Mouse (Mus musculus): ENCODE results near the gene Ccdc186. TPM values are rescaled to one million over a fixed set of nuclear protein-coding genes. Genes with fewer than 3 reads are reported as not detected.
A peak's percentile ranks its signal among the peaks of the same experiment; 100 is the strongest.
"Not testable (repeated sequence)": the region's sequence is repeated elsewhere in the genome, so short reads cannot be mapped to it uniquely, and the experiment has no call there.

The Ccdc186 gene
- polyA plus RNA-seq, 1 experiment from 2014 or later, result 14.4 TPM

GRCm38 (mm10) chr19:56797376-56797775, 24.6 kb downstream of the Ccdc186 start:
- no peak for DNase-seq (ENCODE audit: extremely low spot score, low spot score)
- H3K4me1 ChIP-seq, result no peaks in the 10 kb centered on the region
- no peaks in the 10 kb centered on the region for H3K9me3 ChIP-seq
- peaks cover 98% of the 10 kb centered on the region for H3K36me3 ChIP-seq (replicated peaks)
- no peak overlapping the region for H3K4me3 ChIP-seq
- H3K27ac ChIP-seq, result no peak overlapping the region
- 95% methylated on average over 11 of the region's 11 CpGs for WGBS
- H3K27me3 ChIP-seq (ENCODE audit: poor library complexity, severe bottlenecking), result no peaks in the 10 kb centered on the region

GRCm38 (mm10) chr19:56788952-56789351, 33.0 kb downstream of the Ccdc186 start:
- Histone ChIP-seq H3K9me3 (no peaks in the 10 kb centered on the region), H3K27ac (no peak overlapping the region), H3K4me1 (no peaks in the 10 kb centered on the region), H3K4me3 (no peak overlapping the region), H3K27me3 (ENCODE audit: poor library complexity, severe bottlenecking) (no peaks in the 10 kb centered on the region), H3K36me3 (replicated peaks) (peaks cover 60% of the 10 kb centered on the region)
- WGBS, result 91% methylated on average over 5 of the region's 5 CpGs
- no peak for DNase-seq (ENCODE audit: extremely low spot score, low spot score)

GRCm38 (mm10) chr19:56787911-56788310, 34.1 kb downstream of the Ccdc186 start:
- H3K36me3 ChIP-seq (replicated peaks), result peaks cover 53% of the 10 kb centered on the region
- no peak overlapping the region for H3K27ac ChIP-seq
- H3K4me1 ChIP-seq, result no peaks in the 10 kb centered on the region
- H3K4me3 ChIP-seq, result no peak overlapping the region
- no peak for DNase-seq (ENCODE audit: extremely low spot score, low spot score)
- 93% methylated on average over 7 of the region's 7 CpGs for WGBS
- no peaks in the 10 kb centered on the region for H3K27me3 ChIP-seq (ENCODE audit: poor library complexity, severe bottlenecking)
- no peaks in the 10 kb centered on the region for H3K9me3 ChIP-seq

GRCm38 (mm10) chr19:56778532-56778931, 43.5 kb downstream of the Ccdc186 start:
- WGBS, result 92% methylated on average over 7 of the region's 7 CpGs
- H3K9me3 ChIP-seq; H3K27ac ChIP-seq; DNase-seq (ENCODE audit: extremely low spot score, low spot score); H3K36me3 ChIP-seq (replicated peaks); H3K4me3 ChIP-seq: not testable (repeated sequence)
- peaks cover 30% of the 10 kb centered on the region for H3K4me1 ChIP-seq
- peaks cover 53% of the 10 kb centered on the region for H3K27me3 ChIP-seq (ENCODE audit: poor library complexity, severe bottlenecking)

- H3K9me3 ChIP-seq, result no peaks in the 10 kb centered on the region
- no peak overlapping the region for H3K4me3 ChIP-seq
- peaks cover 41% of the 10 kb centered on the region for H3K4me1 ChIP-seq
- peaks cover 68% of the 10 kb centered on the region for H3K27me3 ChIP-seq (ENCODE audit: poor library complexity, severe bottlenecking)
- peak; percentile 33 for DNase-seq (ENCODE audit: extremely low spot score, low spot score)
- H3K36me3 ChIP-seq (replicated peaks), result no peaks in the 10 kb centered on the region
- WGBS, result 50% methylated on average over 16 of the region's 16 CpGs
- no peak overlapping the region for H3K27ac ChIP-seq
Measured at GRCm38 (mm10) chr19:56776719-56777382, 45.1 kb downstream of the Ccdc186 start.

GRCm38 (mm10) chr19:56775893-56776718, 45.9 kb downstream of the Ccdc186 start:
- no peaks in the 10 kb centered on the region for H3K36me3 ChIP-seq (replicated peaks)
- peak overlapping the region; percentile 43 for H3K4me3 ChIP-seq
- H3K4me1 ChIP-seq, result peaks cover 41% of the 10 kb centered on the region
- peak; percentile 30 for DNase-seq (ENCODE audit: extremely low spot score, low spot score)
- H3K9me3 ChIP-seq, result no peaks in the 10 kb centered on the region
- peak overlapping the region; percentile 67 for H3K27ac ChIP-seq
- WGBS, result 7% methylated on average over 18 of the region's 18 CpGs
- peaks cover 76% of the 10 kb centered on the region for H3K27me3 ChIP-seq (ENCODE audit: poor library complexity, severe bottlenecking)

GRCm38 (mm10) chr19:56774971-56775892, 46.8 kb downstream of the Ccdc186 start:
- 41% methylated on average over 24 of the region's 24 CpGs for WGBS
- Histone ChIP-seq H3K36me3 (replicated peaks) (no peaks in the 10 kb centered on the region), H3K27me3 (ENCODE audit: poor library complexity, severe bottlenecking) (peaks cover 84% of the 10 kb centered on the region), H3K27ac (peak overlapping the region; percentile 67), H3K4me1 (peaks cover 47% of the 10 kb centered on the region), H3K4me3 (peak overlapping the region; percentile 43), H3K9me3 (no peaks in the 10 kb centered on the region)
- no peak for DNase-seq (ENCODE audit: extremely low spot score, low spot score)

- Histone ChIP-seq H3K4me3 (no peak overlapping the region), H3K27ac (no peak overlapping the region), H3K36me3 (replicated peaks) (no peaks in the 10 kb centered on the region), H3K9me3 (no peaks in the 10 kb centered on the region), H3K27me3 (ENCODE audit: poor library complexity, severe bottlenecking) (peaks cover 90% of the 10 kb centered on the region), H3K4me1 (peaks cover 47% of the 10 kb centered on the region)
- DNase-seq (ENCODE audit: extremely low spot score, low spot score), result no peak
- 68% methylated on average over 9 of the region's 9 CpGs for WGBS
Measured at GRCm38 (mm10) chr19:56774408-56774962, 47.5 kb downstream of the Ccdc186 start.

- no peak overlapping the region for H3K27ac ChIP-seq
- H3K9me3 ChIP-seq, result no peaks in the 10 kb centered on the region
- no peaks in the 10 kb centered on the region for H3K36me3 ChIP-seq (replicated peaks)
- H3K27me3 ChIP-seq (ENCODE audit: poor library complexity, severe bottlenecking), result peaks cover 85% of the 10 kb centered on the region
- H3K4me3 ChIP-seq, result no peak overlapping the region
- 28% methylated on average over 10 of the region's 10 CpGs for WGBS
- DNase-seq (ENCODE audit: extremely low spot score, low spot score), result no peak
- peaks cover 47% of the 10 kb centered on the region for H3K4me1 ChIP-seq
Measured at GRCm38 (mm10) chr19:56773393-56773971, 48.5 kb downstream of the Ccdc186 start.

- H3K9me3 ChIP-seq, result no peaks in the 10 kb centered on the region
- H3K27me3 ChIP-seq (ENCODE audit: poor library complexity, severe bottlenecking), result peaks cover 72% of the 10 kb centered on the region
- DNase-seq (ENCODE audit: extremely low spot score, low spot score), result no peak
- no peaks in the 10 kb centered on the region for H3K36me3 ChIP-seq (replicated peaks)
- no peak overlapping the region for H3K4me3 ChIP-seq
- H3K27ac ChIP-seq, result no peak overlapping the region
- 91% methylated on average over 7 of the region's 7 CpGs for WGBS
- peaks cover 47% of the 10 kb centered on the region for H3K4me1 ChIP-seq
Measured at GRCm38 (mm10) chr19:56772158-56772557, 49.8 kb downstream of the Ccdc186 start.

- H3K4me3 ChIP-seq, result no peak overlapping the region
- peaks cover 23% of the 10 kb centered on the region for H3K4me1 ChIP-seq
- WGBS, result 94% methylated on average over 9 of the region's 9 CpGs
- no peaks in the 10 kb centered on the region for H3K36me3 ChIP-seq (replicated peaks)
- H3K9me3 ChIP-seq, result no peaks in the 10 kb centered on the region; the same call in 1 of the 2 replicates
- no peak for DNase-seq (ENCODE audit: extremely low spot score, low spot score)
- peaks cover 40% of the 10 kb centered on the region for H3K27me3 ChIP-seq (ENCODE audit: poor library complexity, severe bottlenecking)
- H3K27ac ChIP-seq, result no peak overlapping the region
Measured at GRCm38 (mm10) chr19:56769024-56769423, 53.0 kb downstream of the Ccdc186 start.

- 92% methylated on average over 4 of the region's 4 CpGs for WGBS
- no peak overlapping the region for H3K27ac ChIP-seq
- no peaks in the 10 kb centered on the region for H3K36me3 ChIP-seq (replicated peaks)
- no peaks in the 10 kb centered on the region for H3K4me1 ChIP-seq
- no peak overlapping the region for H3K4me3 ChIP-seq
- no peaks in the 10 kb centered on the region for H3K27me3 ChIP-seq (ENCODE audit: poor library complexity, severe bottlenecking)
- no peaks in the 10 kb centered on the region; the same call in 1 of the 2 replicates for H3K9me3 ChIP-seq
- DNase-seq (ENCODE audit: extremely low spot score, low spot score), result no peak
Measured at GRCm38 (mm10) chr19:56762686-56763085, 59.3 kb downstream of the Ccdc186 start.

All from forebrain, embryonic 10.5 days (tissue).